Mouse (Mus musculus): ENCODE data around the gene Gna13. TPM values are rescaled to one million over a fixed set of nuclear protein-coding genes. Genes with fewer than 3 reads are reported as not detected.

Gna13 gene
- total and polyA plus RNA-seq, 3 experiments: 51.0 to 102 (median 56.6) TPM

GRCm38 (mm10) chr11:109376484-109377143, 14.0 kb downstream of the Gna13 start (continued):
- TF ChIP-seq CHD1 (IDR thresholded peaks at IDR 0.05; ENCODE audit: low read depth, low read length): no peak
- TF ChIP-seq GABPA (IDR thresholded peaks at IDR 0.05; ENCODE audit: low read depth, low read length): no peak
- TF ChIP-seq MAZ (IDR thresholded peaks at IDR 0.05; ENCODE audit: low read depth, low read length): no peak
- peak; percentile 69 for TF ChIP-seq TCF12 (IDR thresholded peaks at IDR 0.05; ENCODE audit: low read depth, low read length)
- peak; percentile 88 for TF ChIP-seq GATA1 (IDR thresholded peaks at IDR 0.05; ENCODE audit: low read depth, low read length)
- TF ChIP-seq ZKSCAN1 (IDR thresholded peaks at IDR 0.05; ENCODE audit: low read depth, low read length): no peak
- no peak for TF ChIP-seq MYC (IDR thresholded peaks at IDR 0.05; ENCODE audit: low read depth, low read length)
- TF ChIP-seq MAX (IDR thresholded peaks at IDR 0.05; ENCODE audit: low read length): no peak
- no peak for TF ChIP-seq POLR2A (IDR thresholded peaks at IDR 0.05; ENCODE audit: control insufficient read depth in 1 of 2, insufficient read depth in 1 of 2, low read depth in 1 of 2, low read length in 2 of 2, poor library complexity in 1 of 2)
- TF ChIP-seq POLR2AphosphoS2 (IDR thresholded peaks at IDR 0.05; ENCODE audit: low read length): no peak
- no peak for TF ChIP-seq ZMIZ1 (IDR thresholded peaks at IDR 0.05; ENCODE audit: low read depth, low read length)
- 0 out of 2 replicates have a peak, but pooled peaks have one; percentile 13 for TF ChIP-seq MAFK (IDR thresholded peaks at IDR 0.05; ENCODE audit: borderline replicate concordance, low read depth, low read length)
- TF ChIP-seq TBP (IDR thresholded peaks at IDR 0.05; ENCODE audit: low read depth, low read length): 0 out of 2 replicates have a peak, but pooled peaks have one; percentile 50
- no peak for TF ChIP-seq ZC3H11A (IDR thresholded peaks at IDR 0.05; ENCODE audit: low read depth, low read length)
- no peak for TF ChIP-seq ZNF384 (IDR thresholded peaks at IDR 0.05; ENCODE audit: low read depth, low read length)
- TF ChIP-seq BHLHE40 (IDR thresholded peaks at IDR 0.05; ENCODE audit: borderline replicate concordance, low read depth, low read length): no peak
- TF ChIP-seq MXI1 (IDR thresholded peaks at IDR 0.05; ENCODE audit: low read depth, low read length): 0 out of 2 replicates have a peak, but pooled peaks have one; percentile 7
- no peak for TF ChIP-seq HCFC1 (IDR thresholded peaks at IDR 0.05; ENCODE audit: low read depth, low read length)
- TF ChIP-seq CHD2 (IDR thresholded peaks at IDR 0.05; ENCODE audit: low read length): no peak
- TF ChIP-seq CTCF (IDR thresholded peaks at IDR 0.05 in 2 of 3, conservative IDR thresholded peaks at IDR 0.05 in 1 of 3; ENCODE audit: control insufficient read depth in 1 of 3, insufficient read depth in 1 of 3, low read depth in 2 of 3, low read length in 3 of 3, poor library complexity in 1 of 3, severe bottlenecking in 1 of 3): no peak
- no peak for TF ChIP-seq NELFE (IDR thresholded peaks at IDR 0.05; ENCODE audit: low read depth, low read length)
- peak; percentile 64 for TF ChIP-seq ETS1 (IDR thresholded peaks at IDR 0.05; ENCODE audit: low read depth, low read length)

- Histone ChIP-seq H3K4me3 (ENCODE audit: control insufficient read depth in 1 of 2, insufficient read depth in 1 of 2, low read depth in 2 of 2, low read length in 2 of 2) (no peak overlapping the region), H3K36me3 (ENCODE audit: control insufficient read depth in 1 of 2, insufficient read depth in 2 of 2, low read length in 2 of 2) (peaks cover 4 to 53% of the 10 kb centered on the region in 2 experiments), H3K79me2 (ENCODE audit: control insufficient read depth, insufficient read depth, low read length, poor library complexity) (peaks cover 59% of the 10 kb centered on the region), H3K4me1 (ENCODE audit: control insufficient read depth in 1 of 2, insufficient read depth in 2 of 2, low read length in 2 of 2) (peaks cover 32 to 39% of the 10 kb centered on the region in 2 experiments), H3K27ac (ENCODE audit: control insufficient read depth, low read depth, low read length) (no peak overlapping the region), H3K9me3 (replicated peaks; ENCODE audit: insufficient read depth, low read length) (no peaks in the 10 kb centered on the region), H3K9ac (ENCODE audit: control insufficient read depth, low read depth, low read length, poor library complexity, severe bottlenecking) (no peak overlapping the region), H3K27me3 (ENCODE audit: control insufficient read depth in 1 of 2, insufficient read depth in 2 of 2, low read length in 2 of 2) (no peaks in the 10 kb centered on the region)
- TF ChIP-seq JUND (IDR thresholded peaks at IDR 0.05; ENCODE audit: low read depth, low read length): no peak
- TF ChIP-seq MEF2A (IDR thresholded peaks at IDR 0.05; ENCODE audit: extremely low read depth, insufficient replicate concordance, low read depth, low read length, poor library complexity, severe bottlenecking): no peak
- no peak for TF ChIP-seq TCF12 (IDR thresholded peaks at IDR 0.05; ENCODE audit: low read depth, low read length)
- TF ChIP-seq MYC (IDR thresholded peaks at IDR 0.05; ENCODE audit: low read depth, low read length): no peak
- no peak for TF ChIP-seq TBP (IDR thresholded peaks at IDR 0.05; ENCODE audit: low read depth, low read length)
- TF ChIP-seq GABPA (IDR thresholded peaks at IDR 0.05; ENCODE audit: low read depth, low read length): no peak
- TF ChIP-seq NRF1 (IDR thresholded peaks at IDR 0.05; ENCODE audit: insufficient read depth, low read depth, low read length, poor library complexity, severe bottlenecking): no peak
- no peak for TF ChIP-seq EP300 (IDR thresholded peaks at IDR 0.05; ENCODE audit: low read depth in 1 of 2, low read length in 2 of 2)
- TF ChIP-seq CTCF (IDR thresholded peaks at IDR 0.05 in 2 of 3, conservative IDR thresholded peaks at IDR 0.05 in 1 of 3; ENCODE audit: control insufficient read depth in 1 of 3, insufficient read depth in 1 of 3, low read depth in 2 of 3, low read length in 3 of 3, poor library complexity in 1 of 3, severe bottlenecking in 1 of 3): no peak
- TF ChIP-seq MYB (IDR thresholded peaks at IDR 0.05; ENCODE audit: low read depth, low read length): no peak
- TF ChIP-seq ZC3H11A (IDR thresholded peaks at IDR 0.05; ENCODE audit: low read depth, low read length): no peak
- no peak for TF ChIP-seq MAZ (IDR thresholded peaks at IDR 0.05; ENCODE audit: low read depth, low read length)
- DNase-seq (ENCODE audit: low read depth, low spot score): no peak
These were observed 14.8 kb downstream of the Gna13 start for GRCm38 (mm10) chr11:109377477-109377876.

Measured in MEL (cell line).